Mouse (Mus musculus) skeletal muscle tissue, adult 2 months (tissue): ENCODE data around the gene Umps.
A peak's percentile ranks its signal among the peaks of the same experiment; 100 is the strongest.

ENCODE experiments used
- DNase-seq: peaks from one replicate; pipeline ENCODE4 v3.0.0-alpha.2; 2012; ENCODE audit warnings: low read depth, low spot score

Umps gene

DNA sequence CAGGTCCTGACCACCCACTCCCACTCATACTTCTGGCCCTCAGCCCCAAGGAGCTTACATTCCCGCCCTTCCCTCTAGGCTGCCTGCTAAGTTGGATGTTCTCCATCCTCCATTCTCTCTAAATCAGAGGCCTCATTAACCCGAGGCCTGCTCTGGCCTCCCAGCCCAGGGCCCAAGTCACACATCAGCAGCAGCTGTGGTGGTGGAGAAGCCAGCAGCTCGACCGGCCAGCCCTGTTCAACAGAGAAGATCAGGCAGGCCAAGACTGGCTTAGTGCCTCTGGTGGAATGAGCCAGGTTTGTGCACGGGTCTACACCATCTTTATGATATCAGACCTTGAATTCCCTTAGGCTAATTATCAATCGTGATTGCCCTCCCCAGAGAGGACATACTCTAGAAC, 36.1 kb downstream of the Umps start:
- peak; percentile 54 for DNase-seq

- no peak for DNase-seq
Observed at GRCm38 (mm10) chr16:33928788-33929462, 37.9 kb downstream of the Umps start.

DNA sequence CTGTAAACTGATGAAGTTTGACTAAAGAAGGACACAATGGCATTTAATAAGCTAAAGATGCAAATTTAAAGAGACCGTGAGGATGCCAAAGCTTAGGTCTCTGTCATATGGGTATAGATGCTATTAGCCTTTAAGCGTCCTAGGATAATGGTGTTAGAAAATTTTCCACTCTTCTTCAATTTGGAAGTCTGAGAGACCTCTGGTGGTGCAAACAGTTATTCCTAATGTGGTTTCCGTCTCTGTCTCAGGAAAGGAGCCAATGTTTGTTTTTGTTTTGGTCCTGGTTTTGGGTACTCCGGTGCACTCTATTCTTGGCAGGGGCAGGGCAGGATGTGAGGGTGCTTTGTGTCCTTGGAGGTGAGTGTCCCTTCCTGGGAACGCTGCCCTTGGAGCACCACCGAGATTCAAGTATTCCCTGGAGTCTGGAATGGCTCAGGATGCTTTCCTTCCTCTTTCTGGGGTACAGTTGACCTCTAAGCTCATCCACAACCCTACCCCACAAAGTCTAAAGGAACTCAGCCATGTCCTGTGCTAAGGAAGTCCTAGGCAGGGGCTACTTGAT, 39.5 kb downstream of the Umps start:
- DNase-seq = no peak

- no peak for DNase-seq
Observed at GRCm38 (mm10) chr16:33923758-33924157, 43.1 kb downstream of the Umps start.

GRCm38 (mm10) chr16:33923001-33923316, 43.9 kb downstream of the Umps start:
- DNase-seq = no peak

- DNase-seq = no peak
Observed at GRCm38 (mm10) chr16:33922111-33923000, 44.5 kb downstream of the Umps start.

- no peak for DNase-seq
Observed at GRCm38 (mm10) chr16:33921514-33921913, 45.3 kb downstream of the Umps start.

DNA sequence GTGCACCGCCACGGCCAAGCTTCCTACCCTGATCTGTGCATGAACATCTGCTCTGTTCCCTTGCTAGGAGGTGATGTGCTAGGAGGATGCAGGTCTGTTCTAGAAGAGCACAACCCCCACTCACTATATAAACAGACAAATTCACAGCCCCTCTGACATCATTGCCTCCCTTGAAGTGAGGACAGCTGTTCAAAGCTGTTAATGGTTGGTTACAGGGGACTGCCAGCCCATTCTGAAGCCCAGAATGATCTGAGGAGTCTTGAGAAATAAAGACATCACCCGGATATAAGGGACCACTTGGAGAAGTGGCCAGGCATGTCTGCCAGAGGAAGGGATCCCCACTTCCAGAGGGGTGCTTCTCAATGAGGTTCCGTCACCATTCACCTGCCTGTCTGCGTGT, 48.9 kb downstream of the Umps start:
- DNase-seq = no peak

DNA sequence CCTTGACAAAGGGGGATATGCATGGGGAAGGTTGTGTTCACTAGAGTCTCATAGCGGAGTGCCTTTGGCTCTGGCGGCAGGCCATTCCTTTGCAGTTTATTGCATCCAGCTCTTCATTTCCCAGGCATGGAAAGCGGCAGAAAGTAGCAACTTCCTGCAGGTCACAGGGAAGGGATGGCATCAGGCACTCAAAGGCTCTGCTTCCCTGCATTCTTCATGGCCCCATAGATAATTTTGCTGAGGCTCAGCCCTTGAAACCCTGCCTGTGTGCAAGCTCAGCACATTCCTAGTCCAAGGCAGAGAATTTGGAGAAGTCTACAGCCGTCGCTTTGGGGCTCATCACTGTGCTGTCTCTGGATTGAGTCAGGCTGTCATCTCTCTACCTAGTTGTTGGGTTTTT, 49.4 kb downstream of the Umps start:
- no peak for DNase-seq

DNA sequence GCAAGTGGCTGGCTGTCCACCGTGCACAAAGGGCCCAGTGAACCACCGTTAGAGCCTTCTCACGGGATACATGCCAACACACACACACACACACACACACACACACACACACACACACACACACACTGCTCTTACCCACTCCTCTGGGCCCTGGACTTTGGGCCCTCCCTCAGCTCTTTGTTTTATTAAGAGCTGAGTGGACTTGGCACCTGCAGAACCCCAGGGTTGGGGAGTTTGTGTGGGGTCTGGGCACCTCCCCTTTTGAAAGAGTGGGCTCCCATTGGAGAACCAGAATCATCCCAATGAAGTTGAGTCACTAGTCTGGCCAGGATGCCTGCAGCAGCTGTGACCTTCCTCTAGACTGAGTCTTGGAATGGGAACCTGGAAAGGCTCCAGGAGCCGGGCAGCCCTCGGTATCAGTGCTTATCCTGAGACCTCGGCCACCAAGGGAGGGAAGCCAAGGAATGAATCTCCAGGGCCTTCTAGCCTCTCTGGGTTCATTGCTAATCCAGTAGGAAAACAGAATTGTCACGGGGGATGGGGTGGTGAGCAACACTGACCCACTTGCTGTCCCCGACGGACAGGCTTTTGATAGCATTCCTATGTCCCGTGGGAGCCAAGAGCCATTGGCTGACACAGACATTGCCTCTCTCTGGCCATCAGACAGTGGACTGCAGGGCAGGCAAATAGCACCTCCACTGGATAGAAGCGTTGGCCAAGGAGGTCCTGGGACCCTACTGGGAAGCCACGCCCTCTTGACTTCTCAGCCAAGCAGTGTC, 50.2 kb downstream of the Umps start:
- peak; percentile 76 for DNase-seq

- DNase-seq = no peak
Observed at GRCm38 (mm10) chr16:33914997-33915396, 51.8 kb downstream of the Umps start.

GRCm38 (mm10) chr16:33908239-33908638, 58.6 kb downstream of the Umps start:
- no peak for DNase-seq
